Mouse (Mus musculus): ENCODE data around the gene Gm11559. TPM values are rescaled to one million over a fixed set of nuclear protein-coding genes. Genes with fewer than 3 reads are reported as not detected.
"Not testable (repeated sequence)": the region's sequence is repeated elsewhere in the genome, so short reads cannot be mapped to it uniquely, and the experiment has no call there.

Gm11559 gene
- polyA plus RNA-seq (2016; fragmentation: Nextera tagmentation; extraction: Ambion mirVana) = not detected in 2 replicates

GRCm38 (mm10) chr11:99864176-99864575, at the start of gene Gm11559:
Gm11559 (plus strand) TSS chr11:99864476.
- H3K27ac ChIP-seq; H3K9ac ChIP-seq; ATAC-seq; H3K36me3 ChIP-seq; H3K4me1 ChIP-seq; H3K4me2 ChIP-seq; H3K27me3 ChIP-seq (replicated peaks); H3K4me3 ChIP-seq; H3K9me3 ChIP-seq (replicated peaks): not testable (repeated sequence)
- WGBS (ENCODE audit: insufficient replicate concordance) = 24% methylated on average over 1 of the region's 1 CpGs

DNA sequence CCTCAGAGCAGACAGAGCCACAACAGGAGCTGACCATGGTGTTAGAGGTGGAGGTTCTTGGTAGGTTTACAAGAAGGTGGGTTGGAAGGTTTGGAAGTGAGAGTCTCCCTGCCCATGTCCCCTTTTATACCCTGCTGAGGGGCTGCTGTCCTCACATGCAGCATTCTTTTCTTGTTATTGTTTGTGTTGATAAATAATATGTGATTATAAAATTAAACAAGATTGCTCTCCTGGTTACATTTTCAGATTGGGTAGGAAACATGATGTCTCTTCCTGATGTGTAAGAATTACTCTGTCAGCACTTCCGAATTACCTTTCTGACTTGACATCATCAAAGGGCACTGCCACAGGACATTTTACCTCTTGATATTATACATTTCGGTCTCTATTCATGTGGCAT, 48.7 kb upstream of the Gm11559 start, which contains the start of gene Gm11564:
Gene Gm11564 (minus strand): TSS at position 101 of the 400 bp plus-strand sequence.
- H3K27ac ChIP-seq; H3K9me3 ChIP-seq (replicated peaks); H3K27me3 ChIP-seq (replicated peaks); H3K9ac ChIP-seq; H3K4me2 ChIP-seq; H3K36me3 ChIP-seq; ATAC-seq; H3K4me1 ChIP-seq; H3K4me3 ChIP-seq: not testable (repeated sequence)
- WGBS (ENCODE audit: insufficient replicate concordance) = 59% methylated on average over 2 of the region's 2 CpGs

GRCm38 (mm10) chr11:99837966-99838365, 26.3 kb upstream of the Gm11559 start, which contains the start of gene 2300003K06Rik:
2300003K06Rik (minus strand) TSS chr11:99838066.
- Histone ChIP-seq H3K36me3 (no peaks in the 10 kb centered on the region), H3K9ac (no peak within 1 kb of the TSS), H3K27ac (no peak within 1 kb of the TSS), H3K4me2 (no peak within 1 kb of the TSS), H3K27me3 (replicated peaks) (no peaks in the 10 kb centered on the region), H3K9me3 (replicated peaks) (peaks cover 7% of the 10 kb centered on the region; the same call in 1 of the 2 replicates), H3K4me3 (no peak within 1 kb of the TSS), H3K4me1 (no peaks in the 10 kb centered on the region)
- ATAC-seq = no peak
- 41% methylated on average over 1 of the region's 1 CpGs for WGBS (ENCODE audit: insufficient replicate concordance)

- Histone ChIP-seq H3K9me3 (replicated peaks) (peaks cover 6% of the 10 kb centered on the region; the same call in 1 of the 2 replicates), H3K4me3 (no peak overlapping the region), H3K4me1 (no peaks in the 10 kb centered on the region), H3K36me3 (no peaks in the 10 kb centered on the region), H3K27ac (no peak overlapping the region), H3K9ac (no peak overlapping the region), H3K4me2 (no peak overlapping the region), H3K27me3 (replicated peaks) (no peaks in the 10 kb centered on the region)
- no peak for ATAC-seq
- 74% methylated on average over 1 of the region's 1 CpGs for WGBS (ENCODE audit: insufficient replicate concordance)
Measured at GRCm38 (mm10) chr11:99842185-99842584, 22.1 kb upstream of the Gm11559 start.

DNA sequence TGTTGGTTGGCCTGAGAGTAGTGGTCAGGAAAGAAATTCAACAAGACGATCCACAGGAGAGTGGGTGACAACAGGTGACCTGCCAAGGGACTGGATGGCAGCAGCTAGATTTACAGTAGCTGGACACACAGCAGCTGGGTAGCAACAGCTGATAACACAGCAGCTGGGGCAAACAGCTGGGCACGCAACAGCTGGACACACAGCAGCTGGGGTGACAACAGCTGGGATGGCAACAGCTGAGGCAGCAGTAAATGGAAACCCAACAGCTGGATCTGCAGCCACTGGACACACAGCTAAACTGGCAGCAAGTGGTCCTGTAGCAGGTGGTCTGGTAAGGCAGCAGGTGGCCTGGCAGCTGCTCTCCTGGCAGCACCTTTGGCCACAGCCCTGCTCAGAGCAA, 17.5 kb upstream of the Gm11559 start:
- Histone ChIP-seq H3K9me3 (replicated peaks) (no peaks in the 10 kb centered on the region), H3K27me3 (replicated peaks) (no peaks in the 10 kb centered on the region), H3K4me1 (no peaks in the 10 kb centered on the region), H3K9ac (no peak overlapping the region), H3K36me3 (no peaks in the 10 kb centered on the region), H3K4me3 (no peak overlapping the region), H3K4me2 (no peak overlapping the region), H3K27ac (no peak overlapping the region)
- no peak for ATAC-seq
- 65% methylated on average over 2 of the region's 2 CpGs for WGBS (ENCODE audit: insufficient replicate concordance)

GRCm38 (mm10) chr11:99851508-99851907, 12.8 kb upstream of the Gm11559 start, which contains the start of gene Krtap4-16:
Krtap4-16 (minus strand) TSS chr11:99851608.
- no peak within 1 kb of the TSS for H3K9ac ChIP-seq
- no peaks in the 10 kb centered on the region for H3K27me3 ChIP-seq (replicated peaks)
- no peaks in the 10 kb centered on the region for H3K4me1 ChIP-seq
- H3K4me2 ChIP-seq = no peak within 1 kb of the TSS
- no peak within 1 kb of the TSS for H3K4me3 ChIP-seq
- H3K9me3 ChIP-seq (replicated peaks) = no peaks in the 10 kb centered on the region
- H3K27ac ChIP-seq = no peak within 1 kb of the TSS
- H3K36me3 ChIP-seq = no peaks in the 10 kb centered on the region
- ATAC-seq = no peak

GRCm38 (mm10) chr11:99854121-99854520, 10.2 kb upstream of the Gm11559 start:
- Histone ChIP-seq H3K27ac (no peak overlapping the region), H3K9ac (no peak overlapping the region), H3K27me3 (replicated peaks) (no peaks in the 10 kb centered on the region), H3K4me3 (no peak overlapping the region), H3K4me1 (no peaks in the 10 kb centered on the region), H3K9me3 (replicated peaks) (no peaks in the 10 kb centered on the region), H3K36me3 (no peaks in the 10 kb centered on the region), H3K4me2 (no peak overlapping the region)
- no peak for ATAC-seq
- WGBS (ENCODE audit: insufficient replicate concordance) = 50% methylated on average over 3 of the region's 3 CpGs

GRCm38 (mm10) chr11:99857617-99858016, 6.7 kb upstream of the Gm11559 start, which contains the start of gene Gm11568:
Gm11568 (plus strand) TSS chr11:99857917.
- Histone ChIP-seq H3K36me3 (no peaks in the 10 kb centered on the region), H3K4me3 (no peak within 1 kb of the TSS), H3K27me3 (replicated peaks) (no peaks in the 10 kb centered on the region), H3K9ac (no peak within 1 kb of the TSS), H3K9me3 (replicated peaks) (no peaks in the 10 kb centered on the region), H3K4me1 (no peaks in the 10 kb centered on the region), H3K27ac (no peak within 1 kb of the TSS), H3K4me2 (no peak within 1 kb of the TSS)
- no peak for ATAC-seq
- WGBS (ENCODE audit: insufficient replicate concordance) = 63% methylated on average over 2 of the region's 2 CpGs

DNA sequence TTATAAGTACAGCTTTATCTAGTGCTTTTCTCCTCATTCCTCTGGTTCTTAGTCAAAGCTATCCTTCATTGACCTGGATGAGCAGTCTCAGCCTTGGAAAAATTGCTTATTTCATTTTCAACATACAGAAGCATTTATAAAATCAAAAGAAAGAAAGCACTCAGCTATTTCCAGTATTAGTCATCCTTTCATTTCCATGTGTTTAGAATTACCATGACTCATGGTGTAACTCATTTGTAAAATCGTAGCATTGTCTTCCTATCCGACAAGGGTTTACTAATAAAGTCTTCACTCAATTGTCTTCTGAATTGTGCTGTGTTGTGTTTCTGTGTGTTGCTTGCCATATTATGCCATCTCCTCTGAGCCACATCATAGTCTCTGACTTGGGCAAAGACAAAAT, 5.5 kb upstream of the Gm11559 start:
- 61% methylated on average over 2 of the region's 2 CpGs for WGBS (ENCODE audit: insufficient replicate concordance)
- H3K36me3 ChIP-seq = no peaks in the 10 kb centered on the region

DNA sequence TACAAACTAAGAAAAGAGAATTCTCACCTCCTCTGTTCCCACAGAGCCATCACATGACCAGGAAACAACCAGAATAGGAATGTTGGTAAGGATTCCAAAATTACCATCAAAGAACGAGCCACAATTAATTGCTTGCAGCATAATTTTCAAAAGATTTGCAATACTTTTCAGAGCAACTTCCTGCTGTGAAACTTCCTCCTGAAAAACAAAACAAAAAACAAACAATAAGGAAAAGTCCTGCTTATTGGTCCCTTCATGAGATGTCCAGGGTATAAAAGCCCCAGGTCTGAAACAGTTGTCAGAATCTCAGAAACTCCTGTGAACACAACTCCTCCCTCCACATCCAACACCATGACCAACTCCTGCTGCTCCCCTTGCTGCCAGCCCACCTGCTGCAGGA, 8.8 kb downstream of the Gm11559 start, which contains the start of gene Krtap9-1:
Gene Krtap9-1 (plus strand): TSS at position 301 of the 400 bp plus-strand sequence.
- H3K27ac ChIP-seq; H3K9me3 ChIP-seq (replicated peaks); H3K4me1 ChIP-seq; ATAC-seq; H3K4me2 ChIP-seq; H3K4me3 ChIP-seq; H3K27me3 ChIP-seq (replicated peaks); H3K36me3 ChIP-seq; H3K9ac ChIP-seq: not testable (repeated sequence)
- 76% methylated on average over 1 of the region's 1 CpGs for WGBS (ENCODE audit: insufficient replicate concordance)

More for the DNA sequence above, 5.5 kb upstream of the Gm11559 start:
- Histone ChIP-seq H3K4me3 (no peak overlapping the region), H3K9me3 (replicated peaks) (no peaks in the 10 kb centered on the region), H3K4me1 (no peaks in the 10 kb centered on the region), H3K9ac (no peak overlapping the region), H3K27me3 (replicated peaks) (no peaks in the 10 kb centered on the region), H3K4me2 (no peak overlapping the region), H3K27ac (no peak overlapping the region)
- ATAC-seq = no peak

GRCm38 (mm10) chr11:99878887-99879286, 14.6 kb downstream of the Gm11559 start, which contains the start of gene Gm11567:
Gm11567 (plus strand) TSS chr11:99879187.
- not testable (repeated sequence) for H3K4me3 ChIP-seq; H3K9me3 ChIP-seq (replicated peaks); ATAC-seq; H3K36me3 ChIP-seq; H3K9ac ChIP-seq; H3K27me3 ChIP-seq (replicated peaks); H3K27ac ChIP-seq; H3K4me1 ChIP-seq; H3K4me2 ChIP-seq
- 10% methylated on average over 1 of the region's 1 CpGs for WGBS (ENCODE audit: insufficient replicate concordance)

DNA sequence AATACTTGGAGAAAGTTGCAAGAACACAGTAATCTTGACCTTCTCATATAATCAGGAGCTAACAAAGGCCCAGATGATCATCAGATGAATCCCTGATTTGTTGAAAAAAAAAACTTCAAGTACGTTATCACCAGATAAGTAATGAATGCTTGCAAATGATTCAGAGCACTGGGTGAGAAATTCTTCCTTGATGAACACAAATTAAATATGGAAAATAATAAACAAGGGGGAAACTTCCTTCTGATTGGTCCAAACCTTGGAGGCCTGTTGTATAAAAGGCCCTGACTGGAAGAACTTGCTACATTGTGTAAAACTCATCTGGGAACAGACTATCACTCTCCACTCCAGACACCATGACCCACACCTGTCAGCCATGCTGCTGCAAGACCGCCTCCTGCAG, 43.3 kb downstream of the Gm11559 start, which contains the start of gene Krtap31-1:
Gene Krtap31-1 (plus strand): TSS at position 301 of the 400 bp plus-strand sequence.
- no peaks in the 10 kb centered on the region for H3K4me1 ChIP-seq
- 61% methylated on average over 2 of the region's 2 CpGs for WGBS (ENCODE audit: insufficient replicate concordance)
- no peak within 1 kb of the TSS for H3K4me2 ChIP-seq
- no peaks in the 10 kb centered on the region for H3K9me3 ChIP-seq (replicated peaks)
- ATAC-seq = no peak
- H3K4me3 ChIP-seq = no peak within 1 kb of the TSS
- no peaks in the 10 kb centered on the region for H3K36me3 ChIP-seq
- no peaks in the 10 kb centered on the region for H3K27me3 ChIP-seq (replicated peaks)
- H3K27ac ChIP-seq = no peak within 1 kb of the TSS
- no peak within 1 kb of the TSS for H3K9ac ChIP-seq

DNA sequence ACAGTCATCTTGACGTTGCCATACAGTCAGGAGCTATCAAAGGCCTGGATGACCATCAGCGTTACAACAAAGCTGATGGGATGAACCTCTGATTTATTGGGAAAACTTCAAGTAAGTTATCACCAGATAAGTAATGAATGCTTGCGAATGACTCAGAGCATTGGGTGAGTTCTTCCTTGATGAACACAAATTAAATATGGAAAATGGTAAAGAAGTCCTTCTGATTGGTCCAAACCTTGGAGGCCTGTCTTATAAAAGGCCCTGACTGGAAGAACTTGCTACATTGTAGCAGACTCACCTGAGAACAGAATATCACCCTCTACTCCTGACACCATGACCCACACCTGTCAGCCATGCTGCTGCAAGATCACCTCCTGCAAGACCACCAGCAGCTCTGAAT, 50.2 kb downstream of the Gm11559 start, which contains the start of gene Gm11565:
Gene Gm11565 (plus strand): TSS at position 301 of the 400 bp plus-strand sequence.
- ATAC-seq = no peak
- Histone ChIP-seq H3K27me3 (replicated peaks) (no peaks in the 10 kb centered on the region), H3K27ac (no peak within 1 kb of the TSS), H3K9me3 (replicated peaks) (no peaks in the 10 kb centered on the region), H3K4me3 (no peak within 1 kb of the TSS), H3K9ac (no peak within 1 kb of the TSS), H3K4me1 (no peaks in the 10 kb centered on the region), H3K4me2 (no peak within 1 kb of the TSS), H3K36me3 (no peaks in the 10 kb centered on the region)
- WGBS (ENCODE audit: insufficient replicate concordance) = 66% methylated on average over 3 of the region's 3 CpGs
